Comparison of ENCODE assay signal across 13 mouse cellular contexts in genomic region chr5:144370986-144371385, GRCm38 (mm10). TPM values are rescaled to one million over a fixed set of nuclear protein-coding genes. Genes with fewer than 3 reads are reported as not detected.
A peak's percentile ranks its signal among the peaks of the same experiment; 100 is the strongest.
DNase-seq lines count a peak whose midpoint lies in the region; ATAC-seq and TF ChIP-seq lines count a peak whose summit lies in the region.
"Had no signal": no experiment of that assay in that cellular context is flagged by ENCODE, and none has a peak within 500 bp of the region (broad histone marks: within the 10 kb centered on the region; RNA-seq: fewer than 3 reads in every experiment).

No protein-coding gene starts in this region.

- no peak overlapping the region for H3K4me2 ChIP-seq in midbrain, embryonic 11.5 days
- H3K4me2 ChIP-seq in midbrain, embryonic 14.5 days (ENCODE audit: low read length) = no peak overlapping the region
- no peak overlapping the region for H3K4me2 ChIP-seq in kidney, embryonic 16.5 days (replicated peaks; ENCODE audit: low read depth, low read length)
- H3K4me2 ChIP-seq in hindbrain, postnatal 0 days (ENCODE audit: low read depth, low read length) = no peak overlapping the region

- peak; percentile 84 for DNase-seq in midbrain, embryonic 11.5 days (ENCODE audit: low spot score, missing footprints)
- no peak for DNase-seq in midbrain, embryonic 14.5 days
- DNase-seq in embryo, embryonic 9.5 days (ENCODE audit: extremely low spot score) = peak; percentile 83
- peak; percentile 54 for DNase-seq in liver
- DNase-seq in yolk sac, embryonic 10.5 days (ENCODE audit: low spot score) = peak; percentile 86
- DNase-seq in hindbrain, postnatal 0 days (ENCODE audit: low spot score) = no peak
- no peak for DNase-seq in urinary bladder, postnatal 10 days (ENCODE audit: low spot score)
- DNase-seq: cerebellum, postnatal 10 days; gastrocnemius, postnatal 25 days; lung, postnatal 10 days had no signal

- H3K36me3 ChIP-seq in midbrain, embryonic 11.5 days (ENCODE audit: control insufficient read depth, insufficient read depth, low read length) = no peaks in the 10 kb centered on the region
- H3K36me3 ChIP-seq in midbrain, embryonic 14.5 days (ENCODE audit: control insufficient read depth, insufficient read depth, low read length) = no peaks in the 10 kb centered on the region
- no peaks in the 10 kb centered on the region for H3K36me3 ChIP-seq in kidney, embryonic 16.5 days (ENCODE audit: insufficient read depth, low read length)
- H3K36me3 ChIP-seq in hindbrain, postnatal 0 days (ENCODE audit: insufficient read depth, low read length) = no peaks in the 10 kb centered on the region

- WGBS in midbrain, embryonic 11.5 days = 7% methylated on average over 6 of the region's 6 CpGs
- WGBS in midbrain, embryonic 14.5 days = 5% methylated on average over 6 of the region's 6 CpGs
- 7% methylated on average over 6 of the region's 6 CpGs for WGBS in kidney, embryonic 16.5 days
- 6% methylated on average over 6 of the region's 6 CpGs for WGBS in hindbrain, postnatal 0 days

- H3K27ac ChIP-seq in midbrain, embryonic 11.5 days (ENCODE audit: low read depth, low read length) = no peak overlapping the region
- no peak overlapping the region for H3K27ac ChIP-seq in midbrain, embryonic 14.5 days (replicated peaks; ENCODE audit: low read depth, low read length)
- no peak overlapping the region for H3K27ac ChIP-seq in kidney, embryonic 16.5 days (ENCODE audit: low read length)
- H3K27ac ChIP-seq in hindbrain, postnatal 0 days = no peak overlapping the region

- TF ChIP-seq CTCF in hindbrain, postnatal 0 days (IDR thresholded peaks at IDR 0.05; ENCODE audit: low read depth) = no peak

- ATAC-seq in midbrain, embryonic 11.5 days (ENCODE audit: low FRiP score) = 0 out of 2 replicates have a peak, but pooled peaks have one; percentile 33
- ATAC-seq in midbrain, embryonic 14.5 days (ENCODE audit: low FRiP score, low TSS enrichment) = no peak
- ATAC-seq in kidney, embryonic 16.5 days (ENCODE audit: low FRiP score, low TSS enrichment) = no peak
- ATAC-seq in hindbrain, postnatal 0 days = no peak
- ATAC-seq: inflammation-experienced regulatory T-cells, adult 6 months; midbrain, embryonic 16.5 days had no signal

- H3K27me3 ChIP-seq in midbrain, embryonic 11.5 days (ENCODE audit: control insufficient read depth, insufficient read depth, low read length) = no peaks in the 10 kb centered on the region
- H3K27me3 ChIP-seq in midbrain, embryonic 14.5 days (ENCODE audit: control insufficient read depth, insufficient read depth, low read length) = no peaks in the 10 kb centered on the region
- no peaks in the 10 kb centered on the region for H3K27me3 ChIP-seq in kidney, embryonic 16.5 days (ENCODE audit: insufficient read depth, low read length)
- H3K27me3 ChIP-seq in hindbrain, postnatal 0 days (ENCODE audit: insufficient read depth, low read length) = no peaks in the 10 kb centered on the region

- no peaks in the 10 kb centered on the region for H3K4me1 ChIP-seq in midbrain, embryonic 11.5 days (ENCODE audit: control insufficient read depth, insufficient read depth, low read length)
- no peaks in the 10 kb centered on the region for H3K4me1 ChIP-seq in midbrain, embryonic 14.5 days (ENCODE audit: control insufficient read depth, insufficient read depth, low read length)
- no peaks in the 10 kb centered on the region for H3K4me1 ChIP-seq in kidney, embryonic 16.5 days (ENCODE audit: insufficient read depth, low read length)
- no peaks in the 10 kb centered on the region for H3K4me1 ChIP-seq in hindbrain, postnatal 0 days (ENCODE audit: insufficient read depth, low read length)

- H3K9ac ChIP-seq in midbrain, embryonic 11.5 days (ENCODE audit: low read length) = no peak overlapping the region
- H3K9ac ChIP-seq in midbrain, embryonic 14.5 days (replicated peaks; ENCODE audit: low read length) = no peak overlapping the region
- H3K9ac ChIP-seq in kidney, embryonic 16.5 days (replicated peaks; ENCODE audit: low read length) = no peak overlapping the region
- H3K9ac ChIP-seq in hindbrain, postnatal 0 days (replicated peaks; ENCODE audit: low read length) = no peak overlapping the region

- no peak overlapping the region for H3K4me3 ChIP-seq in midbrain, embryonic 11.5 days (ENCODE audit: low read depth, low read length)
- no peak overlapping the region for H3K4me3 ChIP-seq in midbrain, embryonic 14.5 days (replicated peaks; ENCODE audit: low read depth, low read length)
- H3K4me3 ChIP-seq in kidney, embryonic 16.5 days (ENCODE audit: low read length) = no peak overlapping the region
- H3K4me3 ChIP-seq in hindbrain, postnatal 0 days (ENCODE audit: low read length) = no peak overlapping the region

- H3K9me3 ChIP-seq in midbrain, embryonic 11.5 days (ENCODE audit: control insufficient read depth, low read length) = no peaks in the 10 kb centered on the region
- H3K9me3 ChIP-seq in midbrain, embryonic 14.5 days (ENCODE audit: control insufficient read depth, low read length) = no peaks in the 10 kb centered on the region
- H3K9me3 ChIP-seq in kidney, embryonic 16.5 days (ENCODE audit: low read length) = no peaks in the 10 kb centered on the region
- H3K9me3 ChIP-seq in hindbrain, postnatal 0 days (ENCODE audit: low read length) = no peaks in the 10 kb centered on the region

RNA-seq across cellular contexts. Expression of gene Baiap2l1, which starts 13.1 kb away (rescaled TPM):
- polyA plus RNA-seq in midbrain, embryonic 11.5 days (2014; fragmentation: Nextera tagmentation; extraction: Ambion mirVana) = 1.8 and 2.4 TPM in 2 replicates
- 0.78 and 1.1 TPM in 2 replicates for polyA plus RNA-seq in midbrain, embryonic 14.5 days (2014; fragmentation: Nextera tagmentation; extraction: Ambion mirVana)
- 14.8 and 15.3 TPM in 2 replicates for polyA plus RNA-seq in kidney, embryonic 16.5 days (2015; fragmentation: Nextera tagmentation; extraction: Ambion mirVana)
- total RNA-seq in hindbrain, postnatal 0 days (2014; rRNA removed) = 0.63 and 1.3 TPM in 2 replicates
- polyA plus RNA-seq in hindbrain, postnatal 0 days (2015; fragmentation: Nextera tagmentation; extraction: Ambion mirVana) = 1.8 and 1.9 TPM in 2 replicates

Comparison
In these comparisons a context has a peak if more than half of its experiments do, and no peak if none do; other contexts are left out.
1. DNase-seq: peak in midbrain, embryonic 11.5 days (single experiment), embryo, embryonic 9.5 days (single experiment), liver (single experiment) and yolk sac, embryonic 10.5 days (single experiment); none in midbrain, embryonic 14.5 days (single experiment), hindbrain, postnatal 0 days (single experiment) and urinary bladder, postnatal 10 days (single experiment).